Mouse (Mus musculus): ENCODE results near the gene Pcgf5. TPM values are rescaled to one million over a fixed set of nuclear protein-coding genes. Genes with fewer than 3 reads are reported as not detected.
A peak's percentile ranks its signal among the peaks of the same experiment; 100 is the strongest.

The Pcgf5 gene
- polyA plus RNA-seq, 1 experiment: 51.1 TPM

DNA sequence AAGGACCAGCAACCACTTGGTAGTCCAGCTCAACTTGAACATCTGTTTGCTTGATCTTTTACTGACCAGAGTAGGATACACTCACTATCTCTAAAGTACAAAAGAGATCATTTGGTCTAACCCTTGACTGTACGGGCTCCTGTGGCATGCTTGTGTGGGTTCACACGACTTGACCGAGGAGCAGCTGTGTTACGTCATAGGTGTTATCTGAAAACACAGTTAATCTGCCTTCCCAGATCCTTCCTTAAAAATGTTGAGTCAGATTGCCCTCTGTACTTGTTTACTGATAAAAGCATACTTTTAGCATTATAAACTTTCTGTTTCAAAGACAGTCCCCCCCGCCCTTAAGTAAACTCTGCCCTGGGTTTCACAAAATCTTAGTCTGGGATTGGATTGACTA is 19.4 kb upstream of the Pcgf5 start:
- Histone ChIP-seq H3K36me3 (ENCODE audit: control insufficient read depth, insufficient read depth, low read length, poor library complexity, severe bottlenecking) (no peaks in the 10 kb centered on the region), H3K4me3 (ENCODE audit: low read depth, low read length) (no peak overlapping the region)

DNA sequence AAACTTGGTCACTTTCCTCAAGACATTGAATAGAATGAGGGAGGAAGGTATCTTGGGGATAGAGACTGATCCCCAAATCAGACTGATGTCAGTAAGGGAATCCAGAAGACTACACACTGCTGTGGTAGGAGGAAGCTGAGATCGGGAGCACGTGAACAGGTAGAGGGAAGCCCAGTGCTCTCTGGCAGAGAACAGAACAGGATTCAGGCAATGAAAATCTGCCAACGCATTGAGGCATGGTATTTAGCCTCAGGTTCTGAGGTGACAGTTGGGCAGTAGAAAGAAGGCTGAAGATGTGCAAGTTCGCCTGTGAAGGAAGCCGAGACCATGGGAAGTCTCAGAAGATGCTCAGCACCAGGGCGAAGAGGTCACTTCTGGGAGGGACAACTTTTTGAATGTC is 733 bp upstream of the Pcgf5 start:
- no peaks in the 10 kb centered on the region for H3K36me3 ChIP-seq (ENCODE audit: control insufficient read depth, insufficient read depth, low read length, poor library complexity, severe bottlenecking)
- no peak for TF ChIP-seq POLR2A (IDR thresholded peaks at IDR 0.05; ENCODE audit: insufficient read depth, low read length)
- peaks cover 14% of the 10 kb centered on the region for H3K27me3 ChIP-seq (ENCODE audit: control insufficient read depth, insufficient read depth, low read length, poor library complexity, severe bottlenecking)
- no peaks in the 10 kb centered on the region for H3K9me3 ChIP-seq (replicated peaks; ENCODE audit: control insufficient read depth, insufficient read depth, low read length, poor library complexity, severe bottlenecking)
- H3K27ac ChIP-seq (ENCODE audit: insufficient read depth, low read length): no peak overlapping the region
- no peak overlapping the region for H3K9ac ChIP-seq (ENCODE audit: low read depth, poor library complexity, severe bottlenecking)
- peaks cover 3% of the 10 kb centered on the region for H3K4me1 ChIP-seq (ENCODE audit: control insufficient read depth, insufficient read depth, low read length)
- no peak overlapping the region for H3K4me3 ChIP-seq (ENCODE audit: low read depth, low read length)

More for the DNA sequence above, 19.4 kb upstream of the Pcgf5 start:
- TF ChIP-seq EP300 (IDR thresholded peaks at IDR 0.05; ENCODE audit: insufficient read depth, low read depth, low read length): no peak
- peaks cover 2% of the 10 kb centered on the region; the same call in 1 of the 2 replicates for H3K27me3 ChIP-seq (ENCODE audit: control insufficient read depth, insufficient read depth, low read length, poor library complexity, severe bottlenecking)
- H3K27ac ChIP-seq (ENCODE audit: insufficient read depth, low read length): no peak overlapping the region
- no peaks in the 10 kb centered on the region; the same call in 1 of the 2 replicates for H3K9me3 ChIP-seq (replicated peaks; ENCODE audit: control insufficient read depth, insufficient read depth, low read length, poor library complexity, severe bottlenecking)
- no peaks in the 10 kb centered on the region for H3K4me1 ChIP-seq (ENCODE audit: control insufficient read depth, insufficient read depth, low read length)
- H3K9ac ChIP-seq (ENCODE audit: low read depth, poor library complexity, severe bottlenecking): no peak overlapping the region

DNA sequence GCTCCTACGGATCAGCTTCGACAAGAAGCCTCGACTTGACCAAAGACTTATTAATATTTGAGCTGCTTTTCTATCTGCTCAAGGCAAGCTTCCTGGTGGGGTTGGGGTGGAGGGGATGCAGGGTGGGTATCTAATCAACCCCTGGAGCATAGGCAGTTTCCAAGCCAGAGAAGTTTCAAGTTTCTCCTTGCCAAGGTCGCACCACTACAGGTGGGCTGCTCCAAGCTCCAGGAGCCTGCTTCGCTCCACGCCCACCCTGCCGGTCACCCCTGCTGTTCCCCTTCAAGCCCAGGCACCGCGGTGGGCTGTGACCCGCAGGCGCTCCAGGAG is 313 bp upstream of the Pcgf5 start:
- Histone ChIP-seq H3K4me1 (ENCODE audit: control insufficient read depth, insufficient read depth, low read length) (peaks cover 3% of the 10 kb centered on the region), H3K27me3 (ENCODE audit: control insufficient read depth, insufficient read depth, low read length, poor library complexity, severe bottlenecking) (peaks cover 14% of the 10 kb centered on the region)

DNA sequence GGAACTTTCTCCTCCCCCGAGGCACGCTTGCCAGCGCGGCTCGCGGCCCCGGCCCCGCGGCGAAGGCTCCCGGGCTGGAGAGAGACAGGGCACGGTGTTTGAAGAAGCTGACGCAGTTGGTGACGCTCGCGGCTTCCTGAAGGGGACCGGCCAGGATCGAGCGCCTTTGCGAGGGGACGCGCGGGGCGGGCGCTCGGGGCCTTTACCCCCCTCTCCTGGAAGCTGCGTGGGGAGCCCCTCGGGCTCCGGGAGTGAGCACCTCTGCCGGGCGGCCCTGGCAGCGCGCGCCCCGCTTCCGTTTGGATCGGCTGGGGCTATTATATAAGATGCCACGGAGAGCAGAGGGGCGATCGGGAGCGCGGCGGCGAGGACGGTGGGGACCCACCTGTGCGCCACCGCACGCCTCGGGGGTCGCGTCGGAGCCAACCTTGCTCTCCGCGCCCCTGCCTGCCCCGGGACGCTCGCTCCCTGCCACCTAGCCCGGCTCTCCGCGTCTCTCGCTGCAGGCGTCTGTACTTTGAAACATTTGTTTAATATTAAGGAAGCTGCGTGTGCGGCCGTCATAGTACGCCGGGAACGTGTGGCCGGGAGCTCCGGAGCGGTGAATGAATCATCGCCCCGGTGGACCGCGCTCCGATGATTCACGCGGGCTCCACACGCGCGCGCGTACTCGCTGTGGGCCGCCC is 835 bp downstream of the Pcgf5 start:
- Histone ChIP-seq H3K27ac (ENCODE audit: insufficient read depth, low read length) (no peak overlapping the region), H3K9ac (ENCODE audit: low read depth, poor library complexity, severe bottlenecking) (peak overlapping the region; percentile 96), H3K27me3 (ENCODE audit: control insufficient read depth, insufficient read depth, low read length, poor library complexity, severe bottlenecking) (peaks cover 14% of the 10 kb centered on the region), H3K36me3 (ENCODE audit: control insufficient read depth, insufficient read depth, low read length, poor library complexity, severe bottlenecking) (no peaks in the 10 kb centered on the region), H3K4me3 (ENCODE audit: low read depth, low read length) (peak overlapping the region; percentile 89), H3K4me1 (ENCODE audit: control insufficient read depth, insufficient read depth, low read length) (peaks cover 3% of the 10 kb centered on the region), H3K9me3 (replicated peaks; ENCODE audit: control insufficient read depth, insufficient read depth, low read length, poor library complexity, severe bottlenecking) (no peaks in the 10 kb centered on the region)
- TF ChIP-seq CTCF (IDR thresholded peaks at IDR 0.05; ENCODE audit: low read depth, low read length) (no peak), POLR2A (IDR thresholded peaks at IDR 0.05; ENCODE audit: insufficient read depth, low read length) (no peak), EP300 (IDR thresholded peaks at IDR 0.05; ENCODE audit: insufficient read depth, low read depth, low read length) (no peak)

More for the DNA sequence above, 313 bp upstream of the Pcgf5 start:
- Histone ChIP-seq H3K4me3 (ENCODE audit: low read depth, low read length) (peak overlapping the region; percentile 89), H3K27ac (ENCODE audit: insufficient read depth, low read length) (no peak overlapping the region), H3K36me3 (ENCODE audit: control insufficient read depth, insufficient read depth, low read length, poor library complexity, severe bottlenecking) (no peaks in the 10 kb centered on the region), H3K9me3 (replicated peaks; ENCODE audit: control insufficient read depth, insufficient read depth, low read length, poor library complexity, severe bottlenecking) (no peaks in the 10 kb centered on the region), H3K9ac (ENCODE audit: low read depth, poor library complexity, severe bottlenecking) (peak overlapping the region; percentile 96)
- TF ChIP-seq CTCF (IDR thresholded peaks at IDR 0.05; ENCODE audit: low read depth, low read length): no peak

DNA sequence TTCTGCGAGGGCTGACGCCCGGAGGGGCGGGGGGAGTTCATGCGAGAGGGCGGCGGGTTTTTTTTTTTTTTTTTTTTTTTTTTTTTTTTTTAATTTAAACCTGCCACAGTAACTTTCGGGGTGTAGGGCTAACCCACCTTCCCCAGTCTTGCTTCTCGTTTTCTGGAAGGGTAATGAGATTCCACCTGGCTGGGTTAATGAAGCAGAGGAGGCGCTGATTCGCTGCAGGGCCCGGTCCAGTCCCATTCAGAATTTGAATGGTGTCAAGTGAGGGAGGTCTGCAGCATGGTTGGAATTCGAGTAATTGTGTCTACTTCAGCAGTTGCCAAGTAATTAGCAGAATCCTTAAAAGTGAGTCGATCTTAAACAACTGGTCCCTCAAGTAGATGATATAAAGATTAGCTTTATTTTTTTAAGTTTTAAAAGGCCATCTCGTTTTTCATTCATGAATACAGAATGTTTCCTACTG is 1.4 kb downstream of the Pcgf5 start:
- H3K36me3 ChIP-seq (ENCODE audit: control insufficient read depth, insufficient read depth, low read length, poor library complexity, severe bottlenecking): no peaks in the 10 kb centered on the region
- peaks cover 14% of the 10 kb centered on the region for H3K27me3 ChIP-seq (ENCODE audit: control insufficient read depth, insufficient read depth, low read length, poor library complexity, severe bottlenecking)
- TF ChIP-seq POLR2A (IDR thresholded peaks at IDR 0.05; ENCODE audit: insufficient read depth, low read length): no peak
- TF ChIP-seq CTCF (IDR thresholded peaks at IDR 0.05; ENCODE audit: low read depth, low read length): no peak
- TF ChIP-seq EP300 (IDR thresholded peaks at IDR 0.05; ENCODE audit: insufficient read depth, low read depth, low read length): no peak
- H3K4me3 ChIP-seq (ENCODE audit: low read depth, low read length): peak overlapping the region; percentile 89
- H3K27ac ChIP-seq (ENCODE audit: insufficient read depth, low read length): no peak overlapping the region
- peaks cover 3% of the 10 kb centered on the region for H3K4me1 ChIP-seq (ENCODE audit: control insufficient read depth, insufficient read depth, low read length)
- H3K9ac ChIP-seq (ENCODE audit: low read depth, poor library complexity, severe bottlenecking): peak overlapping the region; percentile 96
- H3K9me3 ChIP-seq (replicated peaks; ENCODE audit: control insufficient read depth, insufficient read depth, low read length, poor library complexity, severe bottlenecking): no peaks in the 10 kb centered on the region

DNA sequence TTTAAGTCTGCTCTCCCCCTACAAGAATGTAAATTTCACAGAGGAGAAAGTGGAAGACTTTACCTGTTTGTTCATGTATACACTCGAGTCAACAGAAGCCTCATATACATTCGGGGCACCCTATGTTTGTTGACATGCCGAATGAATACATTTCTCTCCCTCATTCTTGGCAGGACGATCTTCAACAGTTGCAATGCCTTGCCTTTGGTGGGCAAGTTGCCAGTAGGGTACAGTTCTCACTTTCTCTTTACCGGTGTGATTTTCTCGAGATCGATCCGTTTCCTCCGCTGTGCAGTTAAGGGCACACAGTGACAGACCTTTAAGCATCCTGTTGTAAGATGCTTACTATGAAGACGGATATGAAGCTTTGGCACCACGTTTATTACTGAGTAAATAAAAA is 2.1 kb downstream of the Pcgf5 start:
- Histone ChIP-seq H3K36me3 (ENCODE audit: control insufficient read depth, insufficient read depth, low read length, poor library complexity, severe bottlenecking) (no peaks in the 10 kb centered on the region), H3K4me1 (ENCODE audit: control insufficient read depth, insufficient read depth, low read length) (peaks cover 3% of the 10 kb centered on the region), H3K9ac (ENCODE audit: low read depth, poor library complexity, severe bottlenecking) (no peak overlapping the region), H3K9me3 (replicated peaks; ENCODE audit: control insufficient read depth, insufficient read depth, low read length, poor library complexity, severe bottlenecking) (no peaks in the 10 kb centered on the region), H3K27me3 (ENCODE audit: control insufficient read depth, insufficient read depth, low read length, poor library complexity, severe bottlenecking) (peaks cover 14% of the 10 kb centered on the region), H3K4me3 (ENCODE audit: low read depth, low read length) (no peak overlapping the region), H3K27ac (ENCODE audit: insufficient read depth, low read length) (no peak overlapping the region)
- TF ChIP-seq CTCF (IDR thresholded peaks at IDR 0.05; ENCODE audit: low read depth, low read length) (no peak), POLR2A (IDR thresholded peaks at IDR 0.05; ENCODE audit: insufficient read depth, low read length) (no peak), EP300 (IDR thresholded peaks at IDR 0.05; ENCODE audit: insufficient read depth, low read depth, low read length) (no peak)
